Mouse (Mus musculus) neural tube, embryonic 13.5 days (tissue): ENCODE data around the gene Olfr1297. TPM values are rescaled to one million over a fixed set of nuclear protein-coding genes. Genes with fewer than 3 reads are reported as not detected.

Experiments
- ATAC-seq: fragments of 200-750 bp; cut with Nextera tagmentation; 2 replicates; pipeline ENCODE4 v1.8.0; 2017; ENCODE audit warnings: low read depth, mild to moderate bottlenecking, moderate TSS enrichment, moderate library complexity
- H3K27ac ChIP-seq: fragments of 300-500 bp; sonication (generic); replicated peaks from 2 replicates; pipeline ENCODE4 v1.5.1; 2015; ENCODE audit warnings: moderate library complexity, mild to moderate bottlenecking, inconsistent platforms
- H3K27me3 ChIP-seq: fragments of 300-500 bp; sonication (generic); 2 replicates; pipeline ENCODE4 v1.6.1; 2015; ENCODE audit warnings: mild to moderate bottlenecking, inconsistent platforms
- H3K36me3 ChIP-seq: fragments of 300-500 bp; sonication (generic); 2 replicates; pipeline ENCODE4 v1.6.1; 2015; ENCODE audit warnings: mild to moderate bottlenecking, inconsistent platforms
- H3K4me1 ChIP-seq: fragments of 300-500 bp; sonication (generic); replicated peaks from 2 replicates; pipeline ENCODE4 v1.6.1; 2015; ENCODE audit warnings: inconsistent platforms
- H3K4me2 ChIP-seq: fragments of 300-500 bp; sonication (generic); 2 replicates; pipeline ENCODE4 v1.6.1; 2015; ENCODE audit warnings: inconsistent platforms, mild to moderate bottlenecking, moderate library complexity
- H3K4me3 ChIP-seq: fragments of 300-500 bp; sonication (generic); 2 replicates; pipeline ENCODE4 v1.5.1; 2015; ENCODE audit warnings: mild to moderate bottlenecking, inconsistent platforms
- H3K9ac ChIP-seq: fragments of 300-500 bp; sonication (generic); 2 replicates; pipeline ENCODE4 v1.6.1; 2015; ENCODE audit warnings: moderate library complexity, mild to moderate bottlenecking, inconsistent platforms
- H3K9me3 ChIP-seq: fragments of 300-500 bp; sonication (generic); 2 replicates; pipeline ENCODE4 v1.6.1; 2016; ENCODE audit warnings: inconsistent platforms
- WGBS: fragments of 180-500 bp; shearing (Covaris S2); methylation state at CpG from one replicate; pipeline ENCODE4 v1.1.7; 2015; 5-methylcytosine and 5-hydroxymethylcytosine counted together
- polyA plus RNA-seq: library from polyadenylated mRNA; unstranded; fragments of >200 nt; fragmentation: Nextera tagmentation; extraction: Ambion mirVana; gene quantifications from 2 replicates; pipeline ENCODE4 v1.2.1, GENCODE M21; 2015

Gene Olfr1297
- polyA plus RNA-seq = not detected in 2 replicates

GRCm38 (mm10) chr2:111626397-111626796 is at the start of gene Olfr1297:
Olfr1297 (minus strand) TSS chr2:111626497.
- 86% methylated on average over 1 of the region's 1 CpGs for WGBS

GRCm38 (mm10) chr2:111661119-111661518 is 34.8 kb upstream of the Olfr1297 start, which contains the start of gene Olfr1299:
Olfr1299 (plus strand) TSS chr2:111661419.
- no peaks in the 10 kb centered on the region for H3K9me3 ChIP-seq
- H3K27ac ChIP-seq = no peak within 1 kb of the TSS
- no peak for ATAC-seq
- no peaks in the 10 kb centered on the region for H3K4me1 ChIP-seq
- no peak within 1 kb of the TSS for H3K9ac ChIP-seq
- no peaks in the 10 kb centered on the region for H3K36me3 ChIP-seq
- WGBS = 78% methylated on average over 4 of the region's 4 CpGs
- no peak within 1 kb of the TSS for H3K4me3 ChIP-seq
- H3K27me3 ChIP-seq = no peaks in the 10 kb centered on the region
- no peak within 1 kb of the TSS for H3K4me2 ChIP-seq

More at GRCm38 (mm10) chr2:111626397-111626796, at the start of gene Olfr1297:
- Histone ChIP-seq H3K9me3 (no peaks in the 10 kb centered on the region), H3K4me1 (no peaks in the 10 kb centered on the region), H3K36me3 (no peaks in the 10 kb centered on the region), H3K4me2 (no peak within 1 kb of the TSS), H3K4me3 (no peak within 1 kb of the TSS), H3K27me3 (no peaks in the 10 kb centered on the region), H3K27ac (no peak within 1 kb of the TSS), H3K9ac (no peak within 1 kb of the TSS)
- ATAC-seq = no peak

- Histone ChIP-seq H3K4me1 (no peaks in the 10 kb centered on the region), H3K9me3 (no peaks in the 10 kb centered on the region), H3K4me2 (no peak within 1 kb of the TSS), H3K9ac (no peak within 1 kb of the TSS), H3K27ac (no peak within 1 kb of the TSS), H3K4me3 (no peak within 1 kb of the TSS), H3K36me3 (no peaks in the 10 kb centered on the region), H3K27me3 (no peaks in the 10 kb centered on the region)
- no peak for ATAC-seq
- WGBS = 84% methylated on average over 1 of the region's 1 CpGs
Observed at GRCm38 (mm10) chr2:111649101-111649500, 22.8 kb upstream of the Olfr1297 start, which contains the start of gene Olfr1298. Olfr1298 (minus strand) TSS chr2:111649201.

- H3K27me3 ChIP-seq = no peaks in the 10 kb centered on the region
- H3K4me3 ChIP-seq = no peak within 1 kb of the TSS
- no peak within 1 kb of the TSS for H3K4me2 ChIP-seq
- no peak within 1 kb of the TSS for H3K27ac ChIP-seq
- no peaks in the 10 kb centered on the region for H3K36me3 ChIP-seq
- ATAC-seq = no peak
- H3K9ac ChIP-seq = no peak within 1 kb of the TSS
- no peaks in the 10 kb centered on the region for H3K9me3 ChIP-seq
- no peaks in the 10 kb centered on the region for H3K4me1 ChIP-seq
Observed at GRCm38 (mm10) chr2:111569581-111569980, 56.7 kb downstream of the Olfr1297 start, which contains the start of gene Olfr1295. Olfr1295 (minus strand) TSS chr2:111569681.

Other genes starting within 250 kb of the Olfr1297 start
- not detected in 2 replicates for gene Olfr1286, start 203.4 kb downstream of the Olfr1297 start, polyA plus RNA-seq
- gene Olfr1287, start 177.4 kb downstream of the Olfr1297 start, polyA plus RNA-seq = not detected in 2 replicates
- not detected in 2 replicates for gene Olfr1288, start 152.4 kb downstream of the Olfr1297 start, polyA plus RNA-seq
- gene Olfr1289, start 145.7 kb downstream of the Olfr1297 start, polyA plus RNA-seq = not detected in 2 replicates
- not detected in 2 replicates for gene Olfr1290, start 132.7 kb downstream of the Olfr1297 start, polyA plus RNA-seq
- gene Olfr1291-ps1, start 129.3 kb downstream of the Olfr1297 start, polyA plus RNA-seq = not detected in 2 replicates
- not detected in 2 replicates for gene Olfr1293-ps, start 101.3 kb downstream of the Olfr1297 start, polyA plus RNA-seq
- not detected in 2 replicates for gene Olfr1294, start 86.2 kb downstream of the Olfr1297 start, polyA plus RNA-seq
- not detected in 2 replicates for gene Olfr1295, start 56.8 kb downstream of the Olfr1297 start, polyA plus RNA-seq
- gene Olfr1298, start 22.7 kb upstream of the Olfr1297 start, polyA plus RNA-seq = not detected in 2 replicates
- gene Olfr1299, start 34.9 kb upstream of the Olfr1297 start, polyA plus RNA-seq = not detected in 2 replicates
- not detected in 2 replicates for gene Olfr1301, start 124.5 kb upstream of the Olfr1297 start, polyA plus RNA-seq
- not detected in 2 replicates for gene Olfr1302, start 150.9 kb upstream of the Olfr1297 start, polyA plus RNA-seq
- gene Olfr1303, start 193.8 kb upstream of the Olfr1297 start, polyA plus RNA-seq = not detected in 2 replicates